Mouse (Mus musculus) thymus, adult 2 months (tissue): ENCODE results near the gene Ric1.

Experiments used
- CTCF ChIP-seq: fragments of 200-500 bp; IDR thresholded peaks from 2 replicates; pipeline ENCODE4 v1.5.1; 2012; ENCODE audit warnings: mild to moderate bottlenecking, control low read depth, low read length, moderate library complexity, borderline replicate concordance; ENCODE audit not compliant: control insufficient read depth, poor library complexity, insufficient read depth; ENCODE audit errors: extremely low read depth
- POLR2A ChIP-seq: fragments of 200-500 bp; IDR thresholded peaks from 2 replicates; pipeline ENCODE4 v1.6.1; 2012; ENCODE audit warnings: mild to moderate bottlenecking, low read length, control low read depth, moderate library complexity; ENCODE audit not compliant: control insufficient read depth, poor library complexity, insufficient read depth; ENCODE audit errors: extremely low read depth

GRCm38 (mm10) chr19:29653768-29654265 lies 131.7 kb downstream of the Ric1 start:
- TF ChIP-seq CTCF: no peak
- no peak for TF ChIP-seq POLR2A
